In the genomic region with DNA sequence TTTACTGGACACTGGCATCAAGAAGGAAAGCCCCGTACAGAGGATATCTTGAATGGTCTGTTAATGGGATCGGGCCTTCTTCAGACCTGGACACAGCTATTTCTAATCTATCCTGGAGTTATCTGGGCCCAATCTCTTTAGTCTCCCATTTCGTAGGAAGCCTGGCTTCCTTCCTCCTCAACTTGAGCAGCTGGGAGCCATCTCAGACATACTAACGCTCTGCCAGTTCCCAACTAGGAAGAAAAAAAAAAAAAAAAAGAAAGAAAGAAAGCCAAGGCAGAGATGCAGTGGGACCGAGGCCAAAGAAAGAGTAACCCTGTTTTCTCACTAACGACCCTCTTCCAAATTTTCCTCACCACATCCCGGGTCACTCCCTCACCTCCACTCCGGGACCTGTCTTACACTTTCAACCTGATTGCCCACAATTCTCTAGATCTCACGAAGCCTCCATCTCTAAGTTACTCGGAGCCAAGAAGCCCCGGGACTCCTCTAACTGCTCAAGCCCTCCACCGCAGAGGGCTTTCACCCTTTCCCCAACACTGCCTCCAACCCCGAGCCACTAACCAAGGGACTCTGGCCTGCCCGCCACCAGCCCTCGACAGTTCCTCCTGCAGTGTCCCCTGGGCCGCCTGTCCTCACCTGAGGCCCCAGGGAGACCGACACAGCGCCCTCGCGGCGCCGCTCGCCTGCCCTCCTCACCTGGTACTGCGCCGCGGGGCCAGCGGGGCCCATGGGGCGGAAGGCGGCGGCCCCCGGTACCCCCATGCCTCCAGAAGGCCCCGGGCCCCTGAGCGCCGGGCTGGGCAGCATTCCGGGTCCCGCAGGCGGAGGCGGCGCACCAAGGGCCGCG, we compare ENCODE assay signal across 7 mouse cellular contexts. TPM values are rescaled to one million over a fixed set of nuclear protein-coding genes. Genes with fewer than 3 reads are reported as not detected.
DNase-seq lines count a peak whose midpoint lies in the region; ATAC-seq and TF ChIP-seq lines count a peak whose summit lies in the region.

No protein-coding gene starts in this region.

- intact Hi-C loops in heart, postnatal 14 days (cut with DNase I) = loop anchor here (2.0 to 5.0 kb wide), 2 partner anchors 15 to 55 kb away; a partner anchor contains a TSS

- no peak for TF ChIP-seq POLR2A in limb, embryonic 14.5 days (IDR thresholded peaks at IDR 0.05; ENCODE audit: borderline replicate concordance, extremely low read depth, insufficient read depth, insufficient read length)

- peak overlapping the region; percentile 96 for H3K4me3 ChIP-seq in E14TG2a.4 (replicated peaks; ENCODE audit: low read length)
- peak overlapping the region; percentile 99 for H3K4me3 ChIP-seq in embryonic facial prominence, embryonic 10.5 days
- peak overlapping the region; percentile 98 for H3K4me3 ChIP-seq in limb, embryonic 14.5 days (replicated peaks; ENCODE audit: low read length)
- peak overlapping the region; percentile 87 for H3K4me3 ChIP-seq in midbrain, embryonic 12.5 days

- DNase-seq in 3T3-L1 (ENCODE audit: low read depth, low spot score) = peak; percentile 45
- DNase-seq in embryonic facial prominence, embryonic 10.5 days (ENCODE audit: low spot score) = no peak
- DNase-seq in heart, postnatal 14 days = peak; percentile 23 to 59
- DNase-seq in limb, embryonic 14.5 days (ENCODE audit: low spot score) = no peak
- no peak for DNase-seq in right cerebral cortex, postnatal 25 days

- WGBS in embryonic facial prominence, embryonic 10.5 days = 2% methylated on average over 41 of the region's 41 CpGs
- WGBS in limb, embryonic 14.5 days = under 1% methylated on average over 40 of the region's 41 CpGs
- 3% methylated on average over 31 of the region's 41 CpGs for WGBS in midbrain, embryonic 12.5 days

- TF ChIP-seq CTCF in E14TG2a.4 (conservative IDR thresholded peaks at IDR 0.05; ENCODE audit: low read length) = no peak

- peaks cover 21% of the 10 kb centered on the region for H3K36me3 ChIP-seq in E14TG2a.4 (ENCODE audit: insufficient read depth, low read length)
- H3K36me3 ChIP-seq in embryonic facial prominence, embryonic 10.5 days (replicated peaks) = peaks cover 25% of the 10 kb centered on the region
- peaks cover 3% of the 10 kb centered on the region; the same call in 1 of the 2 replicates for H3K36me3 ChIP-seq in limb, embryonic 14.5 days (ENCODE audit: control insufficient read depth, insufficient read depth, low read length)
- peaks cover 4% of the 10 kb centered on the region for H3K36me3 ChIP-seq in midbrain, embryonic 12.5 days

- peak overlapping the region; percentile 79 for H3K4me2 ChIP-seq in limb, embryonic 14.5 days (replicated peaks; ENCODE audit: low read depth, low read length, severe bottlenecking)
- H3K4me2 ChIP-seq in midbrain, embryonic 12.5 days (replicated peaks) = peak overlapping the region; percentile 72

- H3K27ac ChIP-seq in embryonic facial prominence, embryonic 10.5 days (replicated peaks) = peak overlapping the region; percentile 98
- peak overlapping the region; percentile 95 for H3K27ac ChIP-seq in limb, embryonic 14.5 days (replicated peaks; ENCODE audit: low read depth, low read length)
- peak overlapping the region; percentile 91 for H3K27ac ChIP-seq in midbrain, embryonic 12.5 days (replicated peaks)

- no peaks in the 10 kb centered on the region for H3K9me3 ChIP-seq in E14TG2a.4 (ENCODE audit: low read length)
- H3K9me3 ChIP-seq in embryonic facial prominence, embryonic 10.5 days = no peaks in the 10 kb centered on the region
- H3K9me3 ChIP-seq in limb, embryonic 14.5 days (ENCODE audit: control insufficient read depth, low read length) = no peaks in the 10 kb centered on the region
- no peaks in the 10 kb centered on the region for H3K9me3 ChIP-seq in midbrain, embryonic 12.5 days

- ATAC-seq in limb, embryonic 14.5 days (ENCODE audit: low FRiP score, low read depth) = no peak
- ATAC-seq in midbrain, embryonic 12.5 days (ENCODE audit: low FRiP score, low read depth) = peak; percentile 25; the same call in 1 of the 2 replicates

- peak overlapping the region; percentile 99 for H3K9ac ChIP-seq in limb, embryonic 14.5 days (ENCODE audit: low read depth, low read length, severe bottlenecking)
- peak overlapping the region; percentile 96 for H3K9ac ChIP-seq in midbrain, embryonic 12.5 days (replicated peaks)

- H3K27me3 ChIP-seq in E14TG2a.4 (ENCODE audit: insufficient read depth, low read length) = peaks cover 14% of the 10 kb centered on the region
- H3K27me3 ChIP-seq in embryonic facial prominence, embryonic 10.5 days (replicated peaks; ENCODE audit: low read depth, poor library complexity, severe bottlenecking) = no peaks in the 10 kb centered on the region
- no peaks in the 10 kb centered on the region for H3K27me3 ChIP-seq in limb, embryonic 14.5 days (ENCODE audit: control insufficient read depth, insufficient read depth, low read length)
- no peaks in the 10 kb centered on the region for H3K27me3 ChIP-seq in midbrain, embryonic 12.5 days

- H3K4me1 ChIP-seq in E14TG2a.4 (replicated peaks; ENCODE audit: low read depth, low read length) = peaks cover 80% of the 10 kb centered on the region
- H3K4me1 ChIP-seq in embryonic facial prominence, embryonic 10.5 days = peaks cover 77% of the 10 kb centered on the region
- peaks cover 52% of the 10 kb centered on the region for H3K4me1 ChIP-seq in limb, embryonic 14.5 days (ENCODE audit: control insufficient read depth, insufficient read depth, low read length)
- H3K4me1 ChIP-seq in midbrain, embryonic 12.5 days = peaks cover 49% of the 10 kb centered on the region

RNA-seq across cellular contexts. Expression of a gene that starts 0.8 kb away (rescaled TPM):
- 35.9 and 37.1 TPM in 2 replicates for polyA plus RNA-seq in embryonic facial prominence, embryonic 10.5 days (2016; fragmentation: Nextera tagmentation; extraction: Ambion mirVana)
- 10 to 100 TPM; 28.7 to 30.8 TPM for total RNA-seq in heart, postnatal 14 days (2021)
- polyA plus RNA-seq in limb, embryonic 14.5 days (2012; rRNA removed) = 184 and 203 TPM in 2 replicates
- polyA plus RNA-seq in limb, embryonic 14.5 days (2014; fragmentation: Nextera tagmentation; extraction: Ambion mirVana) = 114 and 130 TPM in 2 replicates
- polyA plus RNA-seq in midbrain, embryonic 12.5 days (2016; fragmentation: Nextera tagmentation; extraction: Ambion mirVana) = 23.9 and 24.1 TPM in 2 replicates

RNA-seq across cellular contexts. Expression of a gene that starts 4.5 kb away (rescaled TPM):
- polyA plus RNA-seq in embryonic facial prominence, embryonic 10.5 days (2016; fragmentation: Nextera tagmentation; extraction: Ambion mirVana) = 0.21 and 0.28 TPM in 2 replicates
- total RNA-seq in heart, postnatal 14 days (2021) = under 1 TPM in 1 of 2 experiments, not detected in 1; 0.07 TPM
- polyA plus RNA-seq in limb, embryonic 14.5 days (2012; rRNA removed) = 0.78 and 1.0 TPM in 2 replicates
- 0.22 and 0.66 TPM in 2 replicates for polyA plus RNA-seq in limb, embryonic 14.5 days (2014; fragmentation: Nextera tagmentation; extraction: Ambion mirVana)
- polyA plus RNA-seq in midbrain, embryonic 12.5 days (2016; fragmentation: Nextera tagmentation; extraction: Ambion mirVana) = 0.17 and 0.24 TPM in 2 replicates

RNA-seq across cellular contexts. Expression of a gene that starts 16.1 kb away (rescaled TPM):
- polyA plus RNA-seq in embryonic facial prominence, embryonic 10.5 days (2016; fragmentation: Nextera tagmentation; extraction: Ambion mirVana) = 419 and 430 TPM in 2 replicates
- total RNA-seq in heart, postnatal 14 days (2021) = 100 to 1,000 TPM in 1 of 2 experiments, 10 to 100 TPM in 1; 99.9 to 105 TPM
- polyA plus RNA-seq in limb, embryonic 14.5 days (2012; rRNA removed) = 123 and 186 TPM in 2 replicates
- 244 and 253 TPM in 2 replicates for polyA plus RNA-seq in limb, embryonic 14.5 days (2014; fragmentation: Nextera tagmentation; extraction: Ambion mirVana)
- 321 and 324 TPM in 2 replicates for polyA plus RNA-seq in midbrain, embryonic 12.5 days (2016; fragmentation: Nextera tagmentation; extraction: Ambion mirVana)

RNA-seq across cellular contexts. Expression of a gene that starts 16.1 kb away (rescaled TPM):
- polyA plus RNA-seq in embryonic facial prominence, embryonic 10.5 days (2016; fragmentation: Nextera tagmentation; extraction: Ambion mirVana) = 85.3 and 92.0 TPM in 2 replicates
- total RNA-seq in heart, postnatal 14 days (2021) = 10 to 100 TPM; 19.3 to 21.4 TPM
- polyA plus RNA-seq in limb, embryonic 14.5 days (2012; rRNA removed) = 36.4 and 43.8 TPM in 2 replicates
- polyA plus RNA-seq in limb, embryonic 14.5 days (2014; fragmentation: Nextera tagmentation; extraction: Ambion mirVana) = 54.6 and 55.8 TPM in 2 replicates
- 56.5 and 58.0 TPM in 2 replicates for polyA plus RNA-seq in midbrain, embryonic 12.5 days (2016; fragmentation: Nextera tagmentation; extraction: Ambion mirVana)

RNA-seq across cellular contexts. Expression of a gene that starts 29.6 kb away (rescaled TPM):
- polyA plus RNA-seq in embryonic facial prominence, embryonic 10.5 days (2016; fragmentation: Nextera tagmentation; extraction: Ambion mirVana) = not detected in 2 replicates
- not detected for total RNA-seq in heart, postnatal 14 days (2021)
- not detected in 2 replicates for polyA plus RNA-seq in limb, embryonic 14.5 days (2012; rRNA removed)
- not detected in 2 replicates for polyA plus RNA-seq in limb, embryonic 14.5 days (2014; fragmentation: Nextera tagmentation; extraction: Ambion mirVana)
- polyA plus RNA-seq in midbrain, embryonic 12.5 days (2016; fragmentation: Nextera tagmentation; extraction: Ambion mirVana) = not detected in 2 replicates

Comparison
In these comparisons a context has a peak if more than half of its experiments do, and no peak if none do; other contexts are left out.
1. DNase-seq: peak in 3T3-L1 (single experiment) and heart, postnatal 14 days (2 of 2); none in embryonic facial prominence, embryonic 10.5 days (single experiment), limb, embryonic 14.5 days (single experiment) and right cerebral cortex, postnatal 25 days (single experiment).
2. Peak in every context shown above with its lines, with median percentiles within 50 percentile points of each other: H3K4me3 ChIP-seq and H3K27ac ChIP-seq.